Mouse (Mus musculus) heart, adult 2 months (tissue): ENCODE results near the gene Krt31.

Experiments
- CTCF ChIP-seq: fragments of 200-600 bp; IDR thresholded peaks from 2 replicates; pipeline ENCODE4 v1.8.1; 2022; ENCODE audit warnings: antibody characterized with exemption, mild to moderate bottlenecking, moderate library complexity
- EP300 ChIP-seq: fragments of 200-500 bp; IDR thresholded peaks from 2 replicates; pipeline ENCODE4 v1.6.1; 2011; ENCODE audit warnings: low read depth, low read length, control low read depth; ENCODE audit not compliant: insufficient read depth

- TF ChIP-seq CTCF (no peak), EP300 (no peak)
Measured at GRCm38 (mm10) chr11:100005905-100006304, 44.4 kb downstream of the Krt31 start.
